Comparison of ENCODE assay signal across 8 mouse cellular contexts in genomic region chr2:125135903-125136811, GRCm38 (mm10). TPM values are rescaled to one million over a fixed set of nuclear protein-coding genes. Genes with fewer than 3 reads are reported as not detected.
DNase-seq lines count a peak whose midpoint lies in the region; ATAC-seq lines count a peak whose summit lies in the region.

Gene Ctxn2 (plus strand): TSS chr2:125136692.

- H3K27ac ChIP-seq in midbrain, embryonic 11.5 days (ENCODE audit: low read depth, low read length), result no peak within 1 kb of the TSS

- H3K9ac ChIP-seq in midbrain, embryonic 11.5 days (ENCODE audit: low read length), result 0 out of 2 replicates have a peak within 1 kb of the TSS, but pooled peaks have one; percentile 34

- intact Hi-C loops in left cerebral cortex, postnatal 4 days (cut with DNase I), result no loop called here

- no peaks in the 10 kb centered on the region for H3K9me3 ChIP-seq in midbrain, embryonic 11.5 days (ENCODE audit: control insufficient read depth, low read length)

- 1% methylated on average over 39 of the region's 39 CpGs for WGBS in midbrain, embryonic 11.5 days

- ATAC-seq in midbrain, embryonic 11.5 days (ENCODE audit: low FRiP score), result peak; percentile 82

- H3K4me2 ChIP-seq in midbrain, embryonic 11.5 days, result peak within 1 kb of the TSS; percentile 59

- no peaks in the 10 kb centered on the region for H3K36me3 ChIP-seq in midbrain, embryonic 11.5 days (ENCODE audit: control insufficient read depth, insufficient read depth, low read length)

- peaks cover 2% of the 10 kb centered on the region; the same call in 1 of the 2 replicates for H3K4me1 ChIP-seq in midbrain, embryonic 11.5 days (ENCODE audit: control insufficient read depth, insufficient read depth, low read length)

- no peaks in the 10 kb centered on the region for H3K27me3 ChIP-seq in midbrain, embryonic 11.5 days (ENCODE audit: control insufficient read depth, insufficient read depth, low read length)

- peak; percentile 76 to 78 for DNase-seq in adrenal gland, adult 18-20 months (ENCODE audit: low spot score in 2 of 2)
- peak; percentile 88 for DNase-seq in embryo, embryonic 11 days
- DNase-seq in heart, adult 18-20 months, result peak; percentile 45 to 78
- DNase-seq in kidney, adult 11 months, result peak; percentile 31
- DNase-seq in left cerebral cortex, postnatal 4 days, result peak; percentile 57
- DNase-seq in midbrain, embryonic 11.5 days (ENCODE audit: low spot score, missing footprints), result peak; percentile 94
- peak; percentile 9 for DNase-seq in skeletal muscle tissue, adult 2 months (ENCODE audit: low read depth, low spot score)
- DNase-seq in yolk sac, embryonic 10.5 days (ENCODE audit: low spot score), result peak; percentile 78

- H3K4me3 ChIP-seq in midbrain, embryonic 11.5 days (ENCODE audit: low read depth, low read length), result peak within 1 kb of the TSS; percentile 30

RNA-seq across cellular contexts. Expression of gene Ctxn2, which starts in this region (rescaled TPM):
- not detected for total RNA-seq in adrenal gland, adult 18-20 months (2021)
- not detected for total RNA-seq in heart, adult 18-20 months (2021)
- total RNA-seq in left cerebral cortex, postnatal 4 days (2021), result 10 to 100 TPM in 1 of 2 experiments, 1 to 10 TPM in 1; 6.7 to 10.8 TPM
- polyA plus RNA-seq in midbrain, embryonic 11.5 days (2014; fragmentation: Nextera tagmentation; extraction: Ambion mirVana), result 0.15 and 0.36 TPM in 2 replicates

Comparison
In these comparisons a context has a peak if more than half of its experiments do, and no peak if none do; other contexts are left out.
1. RNA of gene Ctxn2 (total RNA-seq): 6.7 to 10.8 TPM in left cerebral cortex, postnatal 4 days; not detected in adrenal gland, adult 18-20 months and not detected in heart, adult 18-20 months; every median in the first group is over 4 times any median in the second.
2. Peak in DNase-seq in adrenal gland, adult 18-20 months; RNA of the gene not detected or under 1 TPM.
3. Peak in DNase-seq in heart, adult 18-20 months; RNA of the gene not detected or under 1 TPM.
4. Peak in DNase-seq, ATAC-seq, H3K4me3 ChIP-seq, H3K9ac ChIP-seq and H3K4me2 ChIP-seq in midbrain, embryonic 11.5 days; RNA of the gene not detected or under 1 TPM.
5. DNase-seq: peak in every context shown above with its lines; median percentile 94 in midbrain, embryonic 11.5 days; 88 in embryo, embryonic 11 days; 78 in yolk sac, embryonic 10.5 days; 77 in adrenal gland, adult 18-20 months; 62 in heart, adult 18-20 months; 57 in left cerebral cortex, postnatal 4 days; 31 in kidney, adult 11 months; 9 in skeletal muscle tissue, adult 2 months.